Mouse (Mus musculus): Measurements from ENCODE around the gene Rab28.

The Rab28 gene

DNA sequence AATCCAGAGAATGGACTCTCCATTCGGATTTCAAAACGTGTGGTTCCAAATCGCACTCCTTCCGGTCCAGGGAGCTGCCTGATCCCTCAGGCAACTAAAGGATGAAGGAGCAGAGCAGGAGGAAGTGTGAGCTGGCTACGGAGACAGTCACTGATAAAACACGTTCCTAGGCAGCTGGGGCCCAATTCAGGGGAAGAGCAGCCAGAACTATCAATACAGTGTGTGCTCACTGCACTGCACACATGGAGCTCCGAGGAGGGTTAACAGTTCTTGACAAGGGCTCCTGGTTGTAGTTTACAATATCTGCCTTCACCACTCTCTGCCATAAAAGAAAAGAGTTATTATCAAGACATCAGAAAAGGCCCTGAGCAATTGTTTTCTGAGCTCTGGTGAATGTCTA lies 82.4 kb downstream of the Rab28 start:
- DNase-seq: no peak

DNA sequence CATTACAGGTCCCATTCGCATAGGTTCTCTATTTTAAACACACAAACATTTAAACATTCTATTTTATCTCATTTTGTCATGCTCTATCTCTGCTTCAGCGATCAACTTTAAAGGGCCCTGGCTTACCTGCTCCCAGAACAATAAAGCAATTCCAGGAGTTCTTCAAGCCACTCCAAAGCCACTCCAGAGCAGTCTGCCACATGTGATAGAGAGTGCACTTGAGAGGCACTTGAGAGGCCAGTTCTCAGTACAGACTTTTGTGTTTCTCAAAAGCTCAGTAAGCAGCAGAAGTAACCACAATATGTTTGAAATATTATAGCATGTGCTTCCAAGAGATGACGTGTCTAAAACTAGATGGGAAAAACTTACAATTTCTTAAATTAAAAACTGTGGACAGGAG lies 86.2 kb downstream of the Rab28 start:
- no peak for DNase-seq

DNA sequence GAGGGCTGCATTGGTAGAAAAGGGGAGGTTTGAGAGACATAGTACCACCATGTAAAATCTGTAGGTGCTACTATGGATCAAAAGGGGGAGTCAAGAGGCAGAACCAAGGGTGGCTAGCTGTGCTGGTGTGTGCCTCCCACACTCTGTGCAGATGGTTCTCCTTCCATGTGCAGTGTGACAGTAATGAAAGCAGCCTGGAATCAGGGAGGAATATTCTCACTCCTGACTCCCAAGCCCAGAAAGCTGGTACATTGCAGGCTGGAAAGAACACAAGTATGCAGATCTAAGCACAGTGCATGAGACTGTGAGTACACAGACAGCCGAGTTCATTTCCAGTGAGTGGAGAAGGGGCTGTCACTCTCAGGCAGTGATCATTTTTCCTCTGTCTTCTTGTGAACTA lies 89.0 kb downstream of the Rab28 start:
- DNase-seq: no peak

DNA sequence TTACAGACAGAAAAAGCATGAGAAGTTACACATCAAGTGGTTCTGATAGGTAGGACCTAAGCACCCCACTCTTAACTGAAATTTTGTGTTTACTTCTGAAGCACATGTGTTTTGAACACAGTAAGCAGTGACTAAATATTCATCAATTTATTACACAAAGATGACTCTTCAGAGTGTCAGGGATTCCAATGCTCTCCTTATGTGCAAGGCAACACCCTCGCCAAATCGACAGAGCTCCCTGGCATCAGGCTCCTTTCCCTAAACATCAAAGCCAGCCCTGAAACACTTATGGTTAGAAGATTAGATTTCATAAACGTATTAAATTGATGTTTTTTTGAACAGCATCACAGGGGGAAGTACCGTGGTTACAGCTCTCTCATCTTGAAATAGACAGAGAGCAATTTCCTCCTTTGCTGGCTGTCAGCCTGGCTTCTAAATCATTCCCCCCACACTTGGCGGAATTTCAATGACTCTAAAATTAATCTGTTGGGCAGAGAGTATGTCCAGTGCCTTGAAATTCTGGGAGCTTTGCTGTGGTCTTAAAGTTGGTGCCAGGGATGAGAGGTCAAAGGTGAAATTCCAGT lies 97.4 kb downstream of the Rab28 start:
- DNase-seq: no peak

DNA sequence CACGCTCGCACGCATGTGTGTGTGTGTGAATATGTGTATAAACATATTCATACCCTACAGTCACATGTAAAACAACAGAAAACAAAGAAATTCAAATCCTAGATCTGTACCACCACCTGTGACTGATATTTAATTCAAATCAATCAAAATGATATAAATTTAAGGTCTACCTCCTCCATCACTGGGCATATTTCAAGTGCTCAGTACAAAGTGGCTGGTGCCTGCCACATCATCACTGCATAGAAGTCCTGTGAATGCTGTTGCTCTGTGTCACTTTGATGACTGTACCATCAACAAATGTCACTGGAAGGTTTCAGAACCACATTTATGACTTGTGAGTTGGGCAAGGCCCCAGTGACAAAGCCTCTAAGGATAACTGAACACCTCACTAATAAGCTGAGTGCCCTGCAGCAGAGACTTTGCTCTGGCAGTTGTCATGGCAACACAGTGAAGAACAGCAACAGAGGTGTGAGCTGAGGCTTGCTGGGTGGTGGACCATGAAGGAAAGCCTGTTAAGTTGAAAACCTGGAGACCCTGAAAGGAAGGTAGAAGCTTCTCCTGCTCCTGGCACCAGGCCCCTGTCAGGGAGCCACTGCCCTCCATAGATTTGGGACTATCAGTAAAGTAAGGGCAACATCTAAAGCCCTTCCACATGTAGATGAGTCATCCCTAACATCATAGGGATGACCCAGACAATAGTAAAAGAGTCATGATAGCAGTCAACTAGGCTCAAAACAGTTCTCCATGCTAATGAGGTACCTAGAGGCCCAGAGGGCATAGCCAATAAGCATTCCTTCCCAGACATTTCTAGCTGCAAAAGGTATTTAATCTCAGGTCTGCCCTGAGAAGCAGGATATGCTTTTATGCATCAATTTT lies 111.5 kb downstream of the Rab28 start:
- no peak for DNase-seq

DNA sequence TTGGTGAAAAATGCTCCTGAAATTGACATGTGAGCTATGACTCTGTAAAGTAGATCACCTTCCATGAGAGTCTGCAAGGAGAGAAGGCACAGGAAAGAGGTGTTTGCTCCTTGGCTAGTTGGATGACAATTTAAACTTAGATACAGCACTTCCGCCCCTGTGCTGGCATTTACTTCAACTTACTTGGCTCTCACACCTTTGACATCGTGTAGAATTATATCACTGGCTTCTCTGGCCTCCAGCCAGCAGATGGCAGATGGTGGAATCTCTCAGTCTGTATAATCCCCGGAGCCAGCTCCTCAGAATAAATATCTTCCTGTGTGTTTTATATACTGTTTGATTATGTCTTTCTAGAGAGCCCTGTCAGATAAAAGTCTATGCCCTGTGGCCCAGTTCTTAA lies 112.8 kb downstream of the Rab28 start:
- no peak for DNase-seq

DNA sequence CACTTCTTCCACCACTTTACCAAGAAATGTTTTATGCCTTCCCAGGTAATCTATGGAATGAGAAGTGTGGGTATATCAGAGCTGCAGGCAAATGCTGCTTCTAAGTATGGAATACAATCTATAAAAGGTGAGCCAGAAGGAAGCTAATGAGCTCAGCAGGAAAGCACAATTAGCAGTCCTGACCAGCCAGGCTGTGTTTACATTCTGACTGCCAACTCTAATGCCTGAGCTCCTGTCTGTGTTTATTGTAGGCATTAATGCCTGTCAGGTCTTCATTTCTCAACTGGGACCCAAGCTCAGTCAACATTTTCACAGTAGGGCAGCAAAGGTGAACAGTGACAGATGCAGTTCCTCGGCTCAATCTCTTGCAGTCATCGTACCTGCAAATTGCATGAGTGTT lies 129.9 kb downstream of the Rab28 start:
- DNase-seq: no peak

All from thymus, postnatal 4 days (tissue).